Mouse (Mus musculus) brain, embryonic 14.5 days (tissue): Measurements from ENCODE around the gene Pdzd2.

Source experiments
- CTCF ChIP-seq: fragments of 200-500 bp; IDR thresholded peaks from 2 replicates; pipeline ENCODE4 v1.5.1; 2012; ENCODE audit warnings: inconsistent platforms, mild to moderate bottlenecking, moderate library complexity, borderline replicate concordance; ENCODE audit not compliant: insufficient read depth, insufficient read length; ENCODE audit errors: extremely low read depth
- POLR2A ChIP-seq: fragments of 200-500 bp; IDR thresholded peaks from 2 replicates; pipeline ENCODE4 v1.6.1; 2012; ENCODE audit warnings: mild to moderate bottlenecking, inconsistent platforms, borderline replicate concordance; ENCODE audit not compliant: poor library complexity, insufficient read depth, insufficient read length, severe bottlenecking; ENCODE audit errors: extremely low read depth

DNA sequence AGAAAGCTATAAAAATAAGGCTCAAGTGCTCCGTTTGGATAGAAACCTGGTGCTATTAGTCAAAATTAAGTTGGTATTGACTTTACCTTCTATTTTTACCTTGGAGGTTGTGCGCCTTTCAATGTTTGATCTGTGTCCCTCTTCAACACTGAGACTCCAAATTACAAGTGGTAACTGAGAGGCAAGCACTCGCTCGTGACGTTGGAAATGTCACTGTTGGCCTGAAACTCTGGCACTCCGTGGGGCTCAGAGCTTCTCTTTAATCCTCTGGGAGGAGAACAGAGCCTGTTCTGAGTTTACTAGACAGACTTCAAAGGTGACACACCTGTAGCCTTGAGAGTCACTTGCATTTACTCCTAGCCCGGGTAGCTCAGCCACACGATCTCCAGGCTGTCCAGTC, 120.5 kb downstream of the Pdzd2 start:
- TF ChIP-seq POLR2A (no peak), CTCF (no peak)
